Mouse (Mus musculus): ENCODE measurements around the gene Prdm15. TPM values are rescaled to one million over a fixed set of nuclear protein-coding genes. Genes with fewer than 3 reads are reported as not detected.
A peak's percentile ranks its signal among the peaks of the same experiment; 100 is the strongest.

Gene Prdm15
- polyA plus RNA-seq, 1 experiment = 5.6 TPM

DNA sequence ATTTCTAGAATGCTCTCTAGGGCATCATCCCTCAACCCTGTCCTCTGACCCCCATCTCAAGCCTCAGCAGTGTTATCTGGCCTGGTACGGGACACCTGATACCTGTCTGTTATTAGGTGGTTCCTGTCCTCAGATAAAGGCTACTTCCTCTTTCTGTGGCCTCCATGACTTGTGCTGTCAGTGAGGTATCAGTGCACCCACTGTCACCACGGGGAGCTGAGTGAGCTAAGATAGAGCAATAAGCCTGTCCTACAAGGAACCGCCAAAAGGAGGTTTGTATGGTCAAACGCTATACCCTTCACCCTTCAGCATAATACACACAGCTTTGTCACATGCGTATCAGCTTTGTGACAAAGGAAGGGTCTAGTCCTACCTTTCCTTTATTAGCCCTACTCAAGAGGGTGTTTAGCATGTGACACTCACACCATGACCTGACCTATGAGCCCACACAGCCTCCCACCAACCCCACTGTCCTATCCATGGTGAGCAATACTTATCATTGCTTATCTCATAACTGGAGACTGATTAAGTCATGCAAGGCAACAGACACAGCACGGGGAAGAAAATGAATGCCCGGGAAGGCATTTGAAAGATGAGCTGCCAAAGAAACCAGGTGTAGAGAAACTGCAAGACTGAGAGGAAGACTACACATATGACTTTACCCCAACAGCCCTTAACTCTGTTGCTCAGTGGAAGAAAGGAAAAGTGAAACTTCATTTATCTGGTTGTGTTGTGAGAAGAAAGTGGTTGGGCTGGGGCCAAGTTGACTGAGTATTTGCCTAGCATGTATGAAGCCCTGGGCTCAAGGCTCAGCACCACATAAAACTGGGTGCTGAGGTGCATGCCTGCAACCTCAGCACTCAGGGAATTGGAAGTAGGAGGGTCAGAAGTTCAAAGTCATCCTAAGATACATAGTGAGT lies 53.4 kb downstream of the Prdm15 start:
- DNase-seq = no peak
- H3K27ac ChIP-seq (ENCODE audit: insufficient read depth, low read depth, low read length) = no peak overlapping the region

GRCm38 (mm10) chr16:97797212-97797611 lies 54.4 kb downstream of the Prdm15 start:
- no peak for TF ChIP-seq POLR2A (IDR thresholded peaks at IDR 0.05; ENCODE audit: low read depth, low read length)
- no peak for TF ChIP-seq CTCF (conservative IDR thresholded peaks at IDR 0.05; ENCODE audit: insufficient read depth, insufficient read length, low read depth, low read length)
- Histone ChIP-seq H3K4me3 (ENCODE audit: insufficient read depth, low read depth, low read length) (no peak overlapping the region), H3K27me3 (replicated peaks; ENCODE audit: control insufficient read depth, insufficient read depth, low read length) (no peaks in the 10 kb centered on the region), H3K4me1 (ENCODE audit: control insufficient read depth, insufficient read depth, low read length) (no peaks in the 10 kb centered on the region), H3K36me3 (ENCODE audit: control insufficient read depth, insufficient read depth, low read length) (peaks cover 2% of the 10 kb centered on the region), H3K27ac (ENCODE audit: insufficient read depth, low read depth, low read length) (no peak overlapping the region)
- no peak for DNase-seq
- WGBS = 83% methylated on average over 3 of the region's 3 CpGs

More for the DNA sequence above, 53.4 kb downstream of the Prdm15 start:
- no peaks in the 10 kb centered on the region for H3K4me1 ChIP-seq (ENCODE audit: control insufficient read depth, insufficient read depth, low read length)
- no peak for TF ChIP-seq CTCF (conservative IDR thresholded peaks at IDR 0.05; ENCODE audit: insufficient read depth, insufficient read length, low read depth, low read length)
- no peak for TF ChIP-seq POLR2A (IDR thresholded peaks at IDR 0.05; ENCODE audit: low read depth, low read length)
- no peak overlapping the region for H3K4me3 ChIP-seq (ENCODE audit: insufficient read depth, low read depth, low read length)
- peaks cover 2% of the 10 kb centered on the region for H3K36me3 ChIP-seq (ENCODE audit: control insufficient read depth, insufficient read depth, low read length)
- 92% methylated on average over 7 of the region's 7 CpGs for WGBS
- no peaks in the 10 kb centered on the region for H3K27me3 ChIP-seq (replicated peaks; ENCODE audit: control insufficient read depth, insufficient read depth, low read length)

DNA sequence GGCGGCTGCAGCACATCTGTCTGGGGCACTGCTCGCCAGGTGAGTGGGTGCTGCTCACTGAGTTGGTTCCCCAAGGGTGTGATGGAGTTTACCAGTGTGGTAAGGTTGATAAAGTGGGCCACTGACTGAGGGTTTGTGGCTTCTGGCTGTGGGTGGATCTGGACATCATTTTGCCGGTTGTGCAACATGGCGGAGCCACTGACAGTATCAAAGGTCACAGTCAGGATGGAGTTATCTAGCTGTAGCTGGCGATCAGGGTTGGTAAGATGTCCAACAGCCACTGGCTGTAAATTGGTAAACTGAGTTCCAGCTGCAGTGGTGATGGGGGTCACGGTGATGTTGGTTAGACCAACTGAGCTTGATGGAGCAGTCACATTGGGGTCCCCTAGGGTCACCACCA lies 57.4 kb downstream of the Prdm15 start:
- H3K4me3 ChIP-seq (ENCODE audit: insufficient read depth, low read depth, low read length) = no peak overlapping the region
- no peak overlapping the region for H3K27ac ChIP-seq (ENCODE audit: insufficient read depth, low read depth, low read length)
- peaks cover 2% of the 10 kb centered on the region for H3K36me3 ChIP-seq (ENCODE audit: control insufficient read depth, insufficient read depth, low read length)
- TF ChIP-seq CTCF (conservative IDR thresholded peaks at IDR 0.05; ENCODE audit: insufficient read depth, insufficient read length, low read depth, low read length) (no peak), POLR2A (IDR thresholded peaks at IDR 0.05; ENCODE audit: low read depth, low read length) (no peak)
- no peak for DNase-seq
- H3K4me1 ChIP-seq (ENCODE audit: control insufficient read depth, insufficient read depth, low read length) = no peaks in the 10 kb centered on the region
- H3K27me3 ChIP-seq (replicated peaks; ENCODE audit: control insufficient read depth, insufficient read depth, low read length) = no peaks in the 10 kb centered on the region
- WGBS = 96% methylated on average over 6 of the region's 6 CpGs

DNA sequence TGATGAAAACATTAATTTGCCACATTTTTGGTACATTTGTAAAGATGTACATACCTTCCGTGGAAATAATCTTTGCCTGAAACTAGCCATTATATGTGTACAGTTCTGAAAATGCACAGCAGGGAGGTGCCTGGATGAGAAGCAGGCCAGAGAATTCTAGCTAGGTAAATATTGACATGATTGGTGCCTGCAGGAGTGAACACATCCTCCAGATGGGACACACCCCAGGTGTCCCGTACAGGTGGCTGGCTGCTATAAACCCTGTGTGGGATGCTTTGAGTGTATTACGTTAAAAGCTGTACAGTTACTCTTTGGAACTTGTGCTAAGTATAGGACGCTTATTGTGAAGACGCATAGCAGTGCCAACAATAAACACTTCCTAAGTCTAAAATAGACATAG lies 68.6 kb downstream of the Prdm15 start:
- Histone ChIP-seq H3K4me3 (ENCODE audit: insufficient read depth, low read depth, low read length) (no peak overlapping the region), H3K27me3 (replicated peaks; ENCODE audit: control insufficient read depth, insufficient read depth, low read length) (no peaks in the 10 kb centered on the region), H3K36me3 (ENCODE audit: control insufficient read depth, insufficient read depth, low read length) (no peaks in the 10 kb centered on the region), H3K27ac (ENCODE audit: insufficient read depth, low read depth, low read length) (no peak overlapping the region), H3K4me1 (ENCODE audit: control insufficient read depth, insufficient read depth, low read length) (no peaks in the 10 kb centered on the region)
- DNase-seq = no peak
- no peak for TF ChIP-seq CTCF (conservative IDR thresholded peaks at IDR 0.05; ENCODE audit: insufficient read depth, insufficient read length, low read depth, low read length)
- TF ChIP-seq POLR2A (IDR thresholded peaks at IDR 0.05; ENCODE audit: low read depth, low read length) = no peak
- WGBS = 84% methylated on average over 5 of the region's 5 CpGs

DNA sequence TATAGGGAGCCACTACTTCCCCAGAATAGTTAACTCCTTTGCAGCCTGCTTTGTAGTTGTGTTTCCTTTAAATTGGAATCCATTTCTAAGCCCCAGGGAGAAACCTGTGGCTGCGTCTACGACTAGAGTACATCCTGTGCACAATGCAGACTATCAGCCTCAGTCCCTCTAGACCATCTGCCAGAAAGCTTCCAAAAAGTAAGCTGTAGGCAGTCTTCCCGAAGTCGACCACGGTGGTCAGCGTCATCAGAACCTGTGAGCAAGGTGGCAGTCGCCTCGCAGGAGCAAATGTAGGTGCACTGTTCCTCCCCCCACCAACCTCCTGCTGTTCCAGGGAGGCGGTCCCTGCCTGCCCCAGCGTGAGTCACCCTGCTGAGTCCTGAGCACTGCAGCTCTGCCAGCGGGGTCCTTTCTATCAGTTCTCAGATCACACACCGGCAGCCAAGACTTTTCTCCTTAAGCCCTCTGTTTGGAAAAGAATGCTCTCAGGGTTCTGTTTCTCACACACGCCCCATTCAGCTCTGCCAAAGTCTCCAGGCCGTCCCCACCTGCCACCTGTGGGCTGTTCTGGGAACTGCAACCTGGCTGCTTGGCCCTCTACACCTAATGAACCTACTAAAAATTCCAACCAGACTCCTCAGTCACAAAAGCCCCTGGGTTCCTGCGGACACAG lies 73.2 kb downstream of the Prdm15 start:
- WGBS = 23% methylated on average over 15 of the region's 15 CpGs
- TF ChIP-seq POLR2A (IDR thresholded peaks at IDR 0.05; ENCODE audit: low read depth, low read length) (no peak), CTCF (conservative IDR thresholded peaks at IDR 0.05; ENCODE audit: insufficient read depth, insufficient read length, low read depth, low read length) (peak; percentile 90)
- DNase-seq = peak; percentile 87
- Histone ChIP-seq H3K36me3 (ENCODE audit: control insufficient read depth, insufficient read depth, low read length) (no peaks in the 10 kb centered on the region), H3K4me3 (ENCODE audit: insufficient read depth, low read depth, low read length) (0 out of 2 replicates have a peak overlapping the region, but pooled peaks have one; percentile 2), H3K27ac (ENCODE audit: insufficient read depth, low read depth, low read length) (no peak overlapping the region), H3K4me1 (ENCODE audit: control insufficient read depth, insufficient read depth, low read length) (no peaks in the 10 kb centered on the region), H3K27me3 (replicated peaks; ENCODE audit: control insufficient read depth, insufficient read depth, low read length) (no peaks in the 10 kb centered on the region)

DNA sequence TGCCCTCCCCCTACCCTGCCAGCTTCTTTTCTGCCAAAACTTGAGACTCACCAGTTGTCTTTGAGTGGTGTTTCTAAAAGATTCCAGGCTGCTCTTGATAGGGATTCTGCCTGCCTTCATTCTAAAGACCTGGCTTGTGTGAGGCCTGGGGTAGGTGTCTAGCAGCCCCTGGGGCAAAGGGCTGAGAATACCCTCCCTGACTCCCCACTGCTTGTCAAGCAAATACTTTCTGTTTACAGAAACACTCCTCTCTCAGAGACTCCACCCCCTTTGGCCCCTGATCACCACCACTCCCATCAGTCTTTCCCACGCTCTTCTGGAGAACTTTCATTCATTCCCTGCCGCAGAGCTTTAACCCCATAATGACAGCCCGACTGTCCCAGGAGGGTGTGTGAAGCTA lies 85.1 kb downstream of the Prdm15 start:
- no peaks in the 10 kb centered on the region for H3K27me3 ChIP-seq (replicated peaks; ENCODE audit: control insufficient read depth, insufficient read depth, low read length)
- H3K4me3 ChIP-seq (ENCODE audit: insufficient read depth, low read depth, low read length) = no peak overlapping the region
- peak; percentile 25 for DNase-seq
- no peaks in the 10 kb centered on the region for H3K36me3 ChIP-seq (ENCODE audit: control insufficient read depth, insufficient read depth, low read length)
- H3K4me1 ChIP-seq (ENCODE audit: control insufficient read depth, insufficient read depth, low read length) = peaks cover 6% of the 10 kb centered on the region; the same call in 1 of the 2 replicates
- WGBS = 32% methylated on average over 3 of the region's 3 CpGs
- no peak overlapping the region for H3K27ac ChIP-seq (ENCODE audit: insufficient read depth, low read depth, low read length)
- TF ChIP-seq POLR2A (IDR thresholded peaks at IDR 0.05; ENCODE audit: low read depth, low read length) (no peak), CTCF (conservative IDR thresholded peaks at IDR 0.05; ENCODE audit: insufficient read depth, insufficient read length, low read depth, low read length) (no peak)

DNA sequence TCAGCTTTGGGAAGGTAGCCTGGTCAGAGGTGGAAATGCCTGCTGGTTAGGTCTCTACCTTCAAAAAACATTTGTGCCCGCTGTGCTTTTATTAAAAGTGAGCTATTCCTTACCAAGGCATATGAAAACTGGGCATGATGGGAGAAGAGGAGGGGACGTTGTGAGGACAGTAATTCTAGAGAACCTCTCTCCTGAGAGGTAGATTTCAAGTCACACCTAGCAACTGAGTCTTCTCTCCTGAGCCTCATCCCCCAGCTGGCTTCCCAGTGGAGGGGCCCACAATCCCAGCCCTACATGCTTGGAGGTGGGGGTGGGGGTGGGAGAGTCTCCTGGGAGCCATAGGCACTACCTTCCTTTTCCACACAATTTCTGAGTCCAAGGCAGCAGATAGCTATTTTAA lies 87.0 kb downstream of the Prdm15 start:
- H3K4me3 ChIP-seq (ENCODE audit: insufficient read depth, low read depth, low read length) = no peak overlapping the region
- no peak for DNase-seq

More for the DNA sequence above, 87.0 kb downstream of the Prdm15 start:
- Histone ChIP-seq H3K4me1 (ENCODE audit: control insufficient read depth, insufficient read depth, low read length) (peaks cover 10% of the 10 kb centered on the region; the same call in 1 of the 2 replicates), H3K36me3 (ENCODE audit: control insufficient read depth, insufficient read depth, low read length) (no peaks in the 10 kb centered on the region), H3K27ac (ENCODE audit: insufficient read depth, low read depth, low read length) (no peak overlapping the region), H3K27me3 (replicated peaks; ENCODE audit: control insufficient read depth, insufficient read depth, low read length) (no peaks in the 10 kb centered on the region)
- no peak for TF ChIP-seq CTCF (conservative IDR thresholded peaks at IDR 0.05; ENCODE audit: insufficient read depth, insufficient read length, low read depth, low read length)
- TF ChIP-seq POLR2A (IDR thresholded peaks at IDR 0.05; ENCODE audit: low read depth, low read length) = no peak
- 71% methylated on average over 2 of the region's 2 CpGs for WGBS

Measured in kidney, adult 2 months (tissue).